Mouse (Mus musculus) heart, embryonic 13.5 days (tissue): ENCODE data around the gene Psma1. TPM values are rescaled to one million over a fixed set of nuclear protein-coding genes. Genes with fewer than 3 reads are reported as not detected.
A peak's percentile ranks its signal among the peaks of the same experiment; 100 is the strongest.

Experiments
- ATAC-seq: fragments of 200-750 bp; cut with Nextera tagmentation; 2 replicates; pipeline ENCODE4 v1.8.0; 2017; ENCODE audit warnings: moderate TSS enrichment; ENCODE audit not compliant: insufficient number of reproducible peaks, low FRiP score, low TSS enrichment; ENCODE audit errors: extremely low read depth
- H3K27ac ChIP-seq: fragments of 300-500 bp; sonication (generic); replicated peaks from 2 replicates; pipeline ENCODE4 v1.5.1; 2015; ENCODE audit warnings: moderate library complexity, mild to moderate bottlenecking, inconsistent platforms
- H3K27me3 ChIP-seq: fragments of 300-500 bp; sonication (generic); replicated peaks from 2 replicates; pipeline ENCODE4 v1.6.1; 2015; ENCODE audit warnings: mild to moderate bottlenecking, inconsistent platforms
- H3K36me3 ChIP-seq: fragments of 300-500 bp; sonication (generic); 2 replicates; pipeline ENCODE4 v1.6.1; 2015; ENCODE audit warnings: mild to moderate bottlenecking, inconsistent platforms
- H3K4me1 ChIP-seq: fragments of 300-500 bp; sonication (generic); 2 replicates; pipeline ENCODE4 v1.6.1; 2015; ENCODE audit warnings: inconsistent platforms
- H3K4me2 ChIP-seq: fragments of 300-500 bp; sonication (generic); 2 replicates; pipeline ENCODE4 v1.6.1; 2015; ENCODE audit warnings: inconsistent platforms, mild to moderate bottlenecking, moderate library complexity
- H3K4me3 ChIP-seq: fragments of 300-500 bp; sonication (generic); 2 replicates; pipeline ENCODE4 v1.5.1; 2015; ENCODE audit warnings: moderate library complexity, mild to moderate bottlenecking, inconsistent platforms
- H3K9ac ChIP-seq: fragments of 300-500 bp; sonication (generic); 2 replicates; pipeline ENCODE4 v1.6.1; 2015; ENCODE audit warnings: inconsistent platforms, mild to moderate bottlenecking, moderate library complexity
- H3K9me3 ChIP-seq: fragments of 300-500 bp; sonication (generic); 2 replicates; pipeline ENCODE4 v1.6.1; 2016; ENCODE audit warnings: inconsistent platforms
- WGBS: fragments of 180-500 bp; shearing (Covaris S2); methylation state at CpG from one replicate; pipeline ENCODE4 v1.1.7; 2015; ENCODE audit warnings: mixed read lengths; 5-methylcytosine and 5-hydroxymethylcytosine counted together
- polyA plus RNA-seq: library from polyadenylated mRNA; unstranded; fragments of >200 nt; fragmentation: Nextera tagmentation; extraction: Ambion mirVana; gene quantifications from 2 replicates; pipeline ENCODE4 v1.2.1, GENCODE M21; 2015

Gene Psma1
- polyA plus RNA-seq, 1 experiment from 2014 or later, result 327 TPM

GRCm38 (mm10) chr7:114300782-114301181 is 24.9 kb upstream of the Psma1 start:
- H3K36me3 ChIP-seq, result no peaks in the 10 kb centered on the region
- no peak overlapping the region for H3K27ac ChIP-seq
- peaks cover 7% of the 10 kb centered on the region for H3K4me1 ChIP-seq
- no peak for ATAC-seq
- H3K4me3 ChIP-seq, result no peak overlapping the region
- no peaks in the 10 kb centered on the region for H3K9me3 ChIP-seq
- 73% methylated on average over 2 of the region's 2 CpGs for WGBS
- H3K27me3 ChIP-seq, result no peaks in the 10 kb centered on the region
- no peak overlapping the region for H3K9ac ChIP-seq
- no peak overlapping the region for H3K4me2 ChIP-seq

GRCm38 (mm10) chr7:114299247-114299646 is 23.3 kb upstream of the Psma1 start:
- Histone ChIP-seq H3K27me3 (no peaks in the 10 kb centered on the region), H3K36me3 (no peaks in the 10 kb centered on the region), H3K9me3 (no peaks in the 10 kb centered on the region), H3K4me1 (peaks cover 7% of the 10 kb centered on the region), H3K4me3 (no peak overlapping the region), H3K9ac (no peak overlapping the region), H3K27ac (no peak overlapping the region), H3K4me2 (no peak overlapping the region)
- WGBS, result 44% methylated on average over 4 of the region's 4 CpGs
- ATAC-seq, result no peak

GRCm38 (mm10) chr7:114294698-114295097 is 18.8 kb upstream of the Psma1 start:
- Histone ChIP-seq H3K4me2 (no peak overlapping the region), H3K9me3 (no peaks in the 10 kb centered on the region), H3K4me1 (peaks cover 21% of the 10 kb centered on the region), H3K4me3 (no peak overlapping the region), H3K9ac (no peak overlapping the region), H3K27ac (no peak overlapping the region), H3K27me3 (no peaks in the 10 kb centered on the region), H3K36me3 (no peaks in the 10 kb centered on the region)
- 80% methylated on average over 5 of the region's 5 CpGs for WGBS
- ATAC-seq, result no peak

GRCm38 (mm10) chr7:114293903-114294302 is 18.0 kb upstream of the Psma1 start:
- no peaks in the 10 kb centered on the region for H3K27me3 ChIP-seq
- no peak overlapping the region for H3K9ac ChIP-seq
- H3K4me3 ChIP-seq, result no peak overlapping the region
- H3K4me1 ChIP-seq, result peaks cover 21% of the 10 kb centered on the region
- H3K36me3 ChIP-seq, result no peaks in the 10 kb centered on the region
- ATAC-seq, result no peak
- H3K27ac ChIP-seq, result no peak overlapping the region
- WGBS, result 75% methylated on average over 5 of the region's 5 CpGs
- H3K4me2 ChIP-seq, result no peak overlapping the region
- H3K9me3 ChIP-seq, result no peaks in the 10 kb centered on the region

GRCm38 (mm10) chr7:114292501-114292971 is 16.6 kb upstream of the Psma1 start:
- Histone ChIP-seq H3K27ac (peak overlapping the region; percentile 67), H3K9me3 (no peaks in the 10 kb centered on the region), H3K4me3 (peak overlapping the region; percentile 43), H3K27me3 (no peaks in the 10 kb centered on the region), H3K9ac (peak overlapping the region; percentile 72), H3K4me1 (peaks cover 21% of the 10 kb centered on the region), H3K36me3 (no peaks in the 10 kb centered on the region), H3K4me2 (peak overlapping the region; percentile 64)
- peak; percentile 37; the same call in 1 of the 2 replicates for ATAC-seq
- 10% methylated on average over 12 of the region's 12 CpGs for WGBS

GRCm38 (mm10) chr7:114291461-114292335 is 15.8 kb upstream of the Psma1 start:
- H3K36me3 ChIP-seq, result no peaks in the 10 kb centered on the region
- no peak overlapping the region for H3K9ac ChIP-seq
- peak overlapping the region; percentile 48 for H3K27ac ChIP-seq
- H3K4me2 ChIP-seq, result peak overlapping the region; percentile 64
- 44% methylated on average over 15 of the region's 15 CpGs for WGBS
- peaks cover 21% of the 10 kb centered on the region for H3K4me1 ChIP-seq
- H3K4me3 ChIP-seq, result peak overlapping the region; percentile 43; the same call in 1 of the 2 replicates
- no peaks in the 10 kb centered on the region for H3K9me3 ChIP-seq
- no peaks in the 10 kb centered on the region for H3K27me3 ChIP-seq
- ATAC-seq, result no peak

- 66% methylated on average over 5 of the region's 5 CpGs for WGBS
Observed at GRCm38 (mm10) chr7:114290078-114290506, 14.2 kb upstream of the Psma1 start.

GRCm38 (mm10) chr7:114284296-114284910 is 8.5 kb upstream of the Psma1 start:
- no peaks in the 10 kb centered on the region for H3K27me3 ChIP-seq
- no peak overlapping the region for H3K9ac ChIP-seq
- H3K4me2 ChIP-seq, result no peak overlapping the region
- H3K27ac ChIP-seq, result no peak overlapping the region
- no peaks in the 10 kb centered on the region for H3K36me3 ChIP-seq
- no peak overlapping the region for H3K4me3 ChIP-seq
- peaks cover 12% of the 10 kb centered on the region for H3K4me1 ChIP-seq
- WGBS, result 82% methylated on average over 14 of the region's 14 CpGs
- H3K9me3 ChIP-seq, result no peaks in the 10 kb centered on the region
- no peak for ATAC-seq

More at GRCm38 (mm10) chr7:114290078-114290506, 14.2 kb upstream of the Psma1 start:
- Histone ChIP-seq H3K36me3 (no peaks in the 10 kb centered on the region), H3K9me3 (no peaks in the 10 kb centered on the region), H3K4me2 (no peak overlapping the region), H3K27me3 (no peaks in the 10 kb centered on the region), H3K9ac (no peak overlapping the region), H3K27ac (no peak overlapping the region), H3K4me3 (no peak overlapping the region), H3K4me1 (peaks cover 21% of the 10 kb centered on the region)
- no peak for ATAC-seq

- Histone ChIP-seq H3K9ac (no peak overlapping the region), H3K4me1 (peaks cover 12% of the 10 kb centered on the region), H3K27me3 (no peaks in the 10 kb centered on the region), H3K9me3 (no peaks in the 10 kb centered on the region), H3K4me3 (no peak overlapping the region), H3K4me2 (no peak overlapping the region), H3K27ac (no peak overlapping the region), H3K36me3 (no peaks in the 10 kb centered on the region)
- 69% methylated on average over 9 of the region's 9 CpGs for WGBS
- no peak for ATAC-seq
Observed at GRCm38 (mm10) chr7:114283006-114283405, 7.1 kb upstream of the Psma1 start.

- WGBS, result 53% methylated on average over 3 of the region's 3 CpGs
- ATAC-seq, result no peak
- H3K27ac ChIP-seq, result no peak overlapping the region
- no peak overlapping the region for H3K4me3 ChIP-seq
- peaks cover 16% of the 10 kb centered on the region for H3K4me1 ChIP-seq
- no peaks in the 10 kb centered on the region for H3K27me3 ChIP-seq
- H3K4me2 ChIP-seq, result no peak overlapping the region
- H3K36me3 ChIP-seq, result no peaks in the 10 kb centered on the region
- H3K9ac ChIP-seq, result no peak overlapping the region
- no peaks in the 10 kb centered on the region for H3K9me3 ChIP-seq
Observed at GRCm38 (mm10) chr7:114281671-114282070, 5.8 kb upstream of the Psma1 start.

GRCm38 (mm10) chr7:114275372-114276004 is 430 bp downstream of the Psma1 start:
- H3K4me1 ChIP-seq, result peaks cover 18% of the 10 kb centered on the region

More at GRCm38 (mm10) chr7:114275372-114276004, 430 bp downstream of the Psma1 start:
- no peak for ATAC-seq
- 1% methylated on average over 24 of the region's 24 CpGs for WGBS
- Histone ChIP-seq H3K9ac (peak overlapping the region; percentile 97), H3K27me3 (no peaks in the 10 kb centered on the region), H3K4me3 (peak overlapping the region; percentile 99), H3K36me3 (peaks cover 39% of the 10 kb centered on the region), H3K4me2 (peak overlapping the region; percentile 97), H3K9me3 (no peaks in the 10 kb centered on the region), H3K27ac (peak overlapping the region; percentile 74)
